Mouse (Mus musculus): ENCODE results near the gene Ttc39a. TPM values are rescaled to one million over a fixed set of nuclear protein-coding genes. Genes with fewer than 3 reads are reported as not detected.
"Not testable (repeated sequence)": the region's sequence is repeated elsewhere in the genome, so short reads cannot be mapped to it uniquely, and the experiment has no call there.

Gene Ttc39a
- polyA plus RNA-seq, 1 experiment: 2.8 TPM

DNA sequence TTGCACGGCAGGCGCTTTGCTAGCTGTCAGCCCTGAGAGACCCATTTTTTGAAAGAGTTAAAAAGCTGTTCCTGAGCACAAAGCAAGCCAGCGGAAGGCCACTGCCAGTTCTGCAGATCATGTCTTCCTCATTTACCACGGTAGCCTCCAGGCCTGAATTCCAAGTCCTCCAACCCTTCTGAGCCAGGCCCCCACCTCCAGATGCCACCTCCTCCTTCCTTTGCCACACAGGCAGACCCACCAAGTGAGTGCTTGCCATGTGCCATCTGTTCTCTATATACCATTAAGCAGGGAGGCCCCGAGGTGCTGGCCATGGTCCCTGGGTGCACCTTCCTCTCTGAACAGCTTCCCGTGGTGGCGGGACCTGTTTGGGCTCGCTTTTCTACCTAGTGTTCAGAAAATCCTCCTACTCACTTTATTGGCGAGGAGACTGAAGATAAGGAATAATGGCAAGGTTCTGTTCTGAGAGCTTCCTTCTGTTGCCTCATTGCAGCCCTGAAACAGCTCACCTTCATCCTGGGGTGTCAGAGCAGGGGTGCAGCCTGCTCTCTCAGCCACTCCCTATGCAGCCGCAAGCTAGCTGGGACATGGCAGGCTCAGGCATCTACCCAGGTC, 6.0 kb upstream of the Ttc39a start:
- 85% methylated on average over 10 of the region's 10 CpGs for WGBS
- H3K4me3 ChIP-seq (ENCODE audit: insufficient read depth, low read depth, low read length): no peak overlapping the region
- no peak for TF ChIP-seq CTCF (conservative IDR thresholded peaks at IDR 0.05; ENCODE audit: insufficient read depth, insufficient read length, low read depth, low read length)
- TF ChIP-seq POLR2A (IDR thresholded peaks at IDR 0.05; ENCODE audit: low read depth, low read length): no peak
- H3K4me1 ChIP-seq (ENCODE audit: control insufficient read depth, insufficient read depth, low read length): no peaks in the 10 kb centered on the region
- no peak overlapping the region for H3K27ac ChIP-seq (ENCODE audit: insufficient read depth, low read depth, low read length)
- no peaks in the 10 kb centered on the region for H3K27me3 ChIP-seq (replicated peaks; ENCODE audit: control insufficient read depth, insufficient read depth, low read length)
- H3K36me3 ChIP-seq (ENCODE audit: control insufficient read depth, insufficient read depth, low read length): no peaks in the 10 kb centered on the region
- no peak for DNase-seq

DNA sequence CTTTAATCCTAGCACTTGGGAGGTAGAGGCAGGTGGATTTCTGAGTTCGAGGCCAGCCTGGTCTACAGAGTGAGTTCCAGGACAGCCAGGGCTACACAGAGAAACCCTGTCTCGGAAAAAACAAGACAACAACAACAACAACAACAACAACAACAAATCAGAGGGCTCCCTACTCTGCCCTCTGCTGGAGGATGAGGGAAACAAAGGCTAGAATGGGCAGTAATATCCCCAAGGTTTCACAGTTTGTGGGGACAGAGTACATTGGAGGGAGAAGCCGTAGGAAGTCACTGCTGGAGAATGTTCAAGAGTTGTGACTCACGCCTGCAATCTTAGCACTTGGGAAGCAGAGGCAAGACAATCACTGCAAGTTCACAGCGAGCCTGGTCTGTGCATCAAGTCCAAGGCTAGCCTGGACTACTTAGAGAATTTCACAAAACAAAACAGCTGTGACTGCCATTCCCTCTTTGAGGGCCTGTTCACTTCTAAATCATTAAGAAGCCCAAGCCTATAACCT, 5.2 kb upstream of the Ttc39a start:
- Histone ChIP-seq H3K4me1 (ENCODE audit: control insufficient read depth, insufficient read depth, low read length) (no peaks in the 10 kb centered on the region), H3K27me3 (replicated peaks; ENCODE audit: control insufficient read depth, insufficient read depth, low read length) (no peaks in the 10 kb centered on the region), H3K27ac (ENCODE audit: insufficient read depth, low read depth, low read length) (no peak overlapping the region), H3K36me3 (ENCODE audit: control insufficient read depth, insufficient read depth, low read length) (no peaks in the 10 kb centered on the region), H3K4me3 (ENCODE audit: insufficient read depth, low read depth, low read length) (no peak overlapping the region)
- no peak for DNase-seq
- TF ChIP-seq POLR2A (IDR thresholded peaks at IDR 0.05; ENCODE audit: low read depth, low read length) (no peak), CTCF (conservative IDR thresholded peaks at IDR 0.05; ENCODE audit: insufficient read depth, insufficient read length, low read depth, low read length) (0 out of 2 replicates have a peak, but pooled peaks have one; percentile 10)
- 79% methylated on average over 5 of the region's 5 CpGs for whole genome bisulfite sequencing

DNA sequence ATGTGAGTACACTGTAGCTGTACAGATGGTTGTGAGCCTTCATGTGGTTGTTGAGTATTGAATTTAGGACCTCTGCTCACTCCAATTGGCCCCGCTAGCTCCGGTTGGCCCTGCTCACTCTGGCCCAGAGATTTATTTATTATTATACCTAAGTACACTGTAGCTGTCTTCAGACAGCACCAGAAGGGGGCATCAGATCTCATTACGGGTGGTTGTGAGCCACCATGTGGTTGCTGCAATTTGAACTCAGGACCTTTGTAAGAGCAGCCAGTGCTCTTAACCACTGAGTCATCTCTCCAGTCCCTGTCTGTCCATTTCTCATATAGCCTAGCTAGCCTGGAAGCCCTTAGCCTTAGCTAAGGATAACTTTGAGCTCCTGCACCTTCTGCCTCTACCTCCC, 1.5 kb upstream of the Ttc39a start:
- 96% methylated on average over 3 of the region's 3 CpGs for WGBS
- not testable (repeated sequence) for H3K27me3 ChIP-seq (replicated peaks; ENCODE audit: control insufficient read depth, insufficient read depth, low read length); H3K36me3 ChIP-seq (ENCODE audit: control insufficient read depth, insufficient read depth, low read length); H3K4me3 ChIP-seq (ENCODE audit: insufficient read depth, low read depth, low read length); H3K27ac ChIP-seq (ENCODE audit: insufficient read depth, low read depth, low read length); H3K4me1 ChIP-seq (ENCODE audit: control insufficient read depth, insufficient read depth, low read length); DNase-seq

DNA sequence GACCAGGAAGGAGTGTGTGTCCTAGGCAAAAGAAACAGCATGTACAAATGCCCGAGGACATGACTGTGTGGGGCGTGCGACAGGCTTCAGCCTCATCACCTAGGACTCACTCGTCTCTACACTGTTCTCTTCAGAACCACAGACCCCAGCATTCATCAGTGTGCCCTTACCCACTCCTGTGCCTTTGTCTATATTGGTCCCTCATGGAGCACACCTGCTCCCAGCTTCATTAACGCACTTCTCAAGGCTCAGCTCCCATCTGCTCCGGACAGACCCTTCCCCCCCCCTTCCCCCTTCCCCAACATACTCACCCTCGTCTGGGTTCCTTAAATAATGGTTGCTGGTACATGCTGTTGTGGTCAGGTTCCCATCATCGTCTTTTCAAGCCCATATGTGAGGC, 1.0 kb upstream of the Ttc39a start:
- WGBS: 65% methylated on average over 8 of the region's 8 CpGs
- Histone ChIP-seq H3K36me3 (ENCODE audit: control insufficient read depth, insufficient read depth, low read length) (no peaks in the 10 kb centered on the region), H3K4me1 (ENCODE audit: control insufficient read depth, insufficient read depth, low read length) (no peaks in the 10 kb centered on the region), H3K4me3 (ENCODE audit: insufficient read depth, low read depth, low read length) (no peak overlapping the region), H3K27ac (ENCODE audit: insufficient read depth, low read depth, low read length) (no peak overlapping the region), H3K27me3 (replicated peaks; ENCODE audit: control insufficient read depth, insufficient read depth, low read length) (no peaks in the 10 kb centered on the region)
- DNase-seq: no peak
- TF ChIP-seq POLR2A (IDR thresholded peaks at IDR 0.05; ENCODE audit: low read depth, low read length): no peak
- TF ChIP-seq CTCF (conservative IDR thresholded peaks at IDR 0.05; ENCODE audit: insufficient read depth, insufficient read length, low read depth, low read length): no peak

DNA sequence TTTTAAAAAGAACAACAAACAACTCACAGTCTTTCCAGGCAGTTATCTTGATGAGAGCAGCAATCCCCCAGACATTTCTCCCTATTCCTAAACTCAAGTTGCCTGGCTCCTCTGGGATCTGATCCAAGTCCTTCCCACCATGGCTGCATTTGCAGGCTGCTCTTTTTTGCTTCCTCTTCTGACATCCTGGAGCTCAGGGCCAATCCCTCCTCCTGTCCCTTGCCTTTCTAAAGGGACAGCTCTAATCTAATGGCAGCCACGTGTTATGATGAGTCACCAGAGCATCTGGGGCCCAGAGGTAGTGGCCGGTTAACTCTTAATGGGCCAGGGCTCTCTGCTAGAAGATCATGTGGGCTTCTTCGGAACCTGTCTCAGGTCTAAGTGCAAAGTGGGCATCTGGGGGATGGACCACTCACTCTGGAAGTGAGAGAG, 353 bp upstream of the Ttc39a start:
- H3K4me3 ChIP-seq (ENCODE audit: insufficient read depth, low read depth, low read length): peak overlapping the region; percentile 56; the same call in 1 of the 2 replicates
- H3K27ac ChIP-seq (ENCODE audit: insufficient read depth, low read depth, low read length): no peak overlapping the region
- DNase-seq: peak; percentile 81
- no peaks in the 10 kb centered on the region for H3K4me1 ChIP-seq (ENCODE audit: control insufficient read depth, insufficient read depth, low read length)
- H3K36me3 ChIP-seq (ENCODE audit: control insufficient read depth, insufficient read depth, low read length): no peaks in the 10 kb centered on the region
- H3K27me3 ChIP-seq (replicated peaks; ENCODE audit: control insufficient read depth, insufficient read depth, low read length): no peaks in the 10 kb centered on the region
- no peak for TF ChIP-seq POLR2A (IDR thresholded peaks at IDR 0.05; ENCODE audit: low read depth, low read length)
- TF ChIP-seq CTCF (conservative IDR thresholded peaks at IDR 0.05; ENCODE audit: insufficient read depth, insufficient read length, low read depth, low read length): no peak
- 15% methylated on average over 3 of the region's 3 CpGs for WGBS

DNA sequence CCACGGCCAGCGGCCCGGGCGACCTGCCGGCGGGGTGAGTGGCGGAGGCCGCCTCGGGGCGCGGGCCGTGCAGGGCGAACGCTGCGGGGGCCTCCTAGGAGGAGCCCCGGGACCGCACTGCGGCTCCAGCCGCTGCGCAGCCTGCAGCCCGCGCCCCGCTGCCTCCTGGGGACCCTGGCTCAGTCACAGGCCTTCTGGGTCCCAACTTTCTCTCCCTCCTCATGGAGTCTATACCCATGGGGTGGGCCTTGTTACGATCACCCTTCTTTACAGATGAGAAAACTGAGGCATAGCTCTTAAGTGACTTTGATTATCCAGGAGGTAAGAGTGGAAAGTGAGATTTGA, 725 bp downstream of the Ttc39a start:
- Histone ChIP-seq H3K4me1 (ENCODE audit: control insufficient read depth, insufficient read depth, low read length) (no peaks in the 10 kb centered on the region), H3K27me3 (replicated peaks; ENCODE audit: control insufficient read depth, insufficient read depth, low read length) (no peaks in the 10 kb centered on the region), H3K36me3 (ENCODE audit: control insufficient read depth, insufficient read depth, low read length) (no peaks in the 10 kb centered on the region), H3K27ac (ENCODE audit: insufficient read depth, low read depth, low read length) (no peak overlapping the region), H3K4me3 (ENCODE audit: insufficient read depth, low read depth, low read length) (peak overlapping the region; percentile 56; the same call in 1 of the 2 replicates)
- 10% methylated on average over 24 of the region's 24 CpGs for WGBS
- DNase-seq: no peak
- TF ChIP-seq POLR2A (IDR thresholded peaks at IDR 0.05; ENCODE audit: low read depth, low read length): no peak
- no peak for TF ChIP-seq CTCF (conservative IDR thresholded peaks at IDR 0.05; ENCODE audit: insufficient read depth, insufficient read length, low read depth, low read length)

DNA sequence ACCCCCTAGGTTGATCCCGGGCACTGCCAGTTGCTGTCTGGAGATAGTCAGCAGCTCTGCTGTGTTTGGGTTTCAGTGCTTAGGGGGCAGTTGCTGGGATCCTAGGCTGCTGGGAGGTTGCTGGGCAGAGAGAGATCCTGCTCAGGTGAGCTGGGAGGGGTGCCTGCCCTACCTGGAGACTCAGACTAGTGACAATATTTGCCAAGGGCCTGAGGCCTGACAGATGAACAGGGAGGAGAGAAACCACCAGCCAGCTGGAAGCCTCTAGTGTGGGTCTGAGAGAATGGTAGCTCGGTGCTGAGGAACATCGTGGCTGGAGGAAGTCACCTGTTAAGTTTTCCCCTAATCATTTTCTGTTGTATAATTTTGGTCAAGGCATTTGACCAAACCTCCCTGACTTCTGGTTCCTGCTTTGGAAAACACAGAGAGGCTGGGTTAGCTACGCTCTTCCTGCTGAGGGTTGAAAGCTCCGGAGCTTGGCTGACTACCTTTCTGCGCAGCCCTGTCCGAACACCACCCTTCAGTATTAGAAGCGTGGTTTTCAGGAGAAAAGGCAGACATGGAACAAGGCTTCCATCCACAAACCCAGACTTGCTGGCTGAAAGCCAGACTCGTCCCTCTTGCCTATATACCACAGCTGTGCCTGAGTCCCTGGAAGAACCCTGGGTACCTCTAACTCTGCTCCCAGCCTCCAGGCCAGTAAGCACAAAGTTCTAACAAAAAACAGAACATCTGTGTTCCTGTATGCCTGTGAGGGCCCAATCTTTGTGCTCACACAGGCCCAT, 1.5 kb downstream of the Ttc39a start:
- no peak overlapping the region for H3K4me3 ChIP-seq (ENCODE audit: insufficient read depth, low read depth, low read length)
- no peak overlapping the region for H3K27ac ChIP-seq (ENCODE audit: insufficient read depth, low read depth, low read length)
- no peak for DNase-seq
- H3K27me3 ChIP-seq (replicated peaks; ENCODE audit: control insufficient read depth, insufficient read depth, low read length): no peaks in the 10 kb centered on the region
- H3K36me3 ChIP-seq (ENCODE audit: control insufficient read depth, insufficient read depth, low read length): no peaks in the 10 kb centered on the region
- no peaks in the 10 kb centered on the region for H3K4me1 ChIP-seq (ENCODE audit: control insufficient read depth, insufficient read depth, low read length)
- 88% methylated on average over 9 of the region's 9 CpGs for WGBS
- no peak for TF ChIP-seq POLR2A (IDR thresholded peaks at IDR 0.05; ENCODE audit: low read depth, low read length)
- no peak for TF ChIP-seq CTCF (conservative IDR thresholded peaks at IDR 0.05; ENCODE audit: insufficient read depth, insufficient read length, low read depth, low read length)
